Mouse (Mus musculus) G1E (cell line): Measurements from ENCODE around the gene Ywhab.

Source experiments
- CTCF ChIP-seq: IDR thresholded peaks from 2 replicates; pipeline ENCODE4 v1.5.1; 2012; ENCODE audit warnings: low read depth, low read length, inconsistent platforms, mixed read lengths
- GATA1 ChIP-seq: IDR thresholded peaks from 2 replicates; pipeline ENCODE4 v1.6.1; 2012; ENCODE audit warnings: borderline replicate concordance, low read length, inconsistent platforms, mixed read lengths

DNA sequence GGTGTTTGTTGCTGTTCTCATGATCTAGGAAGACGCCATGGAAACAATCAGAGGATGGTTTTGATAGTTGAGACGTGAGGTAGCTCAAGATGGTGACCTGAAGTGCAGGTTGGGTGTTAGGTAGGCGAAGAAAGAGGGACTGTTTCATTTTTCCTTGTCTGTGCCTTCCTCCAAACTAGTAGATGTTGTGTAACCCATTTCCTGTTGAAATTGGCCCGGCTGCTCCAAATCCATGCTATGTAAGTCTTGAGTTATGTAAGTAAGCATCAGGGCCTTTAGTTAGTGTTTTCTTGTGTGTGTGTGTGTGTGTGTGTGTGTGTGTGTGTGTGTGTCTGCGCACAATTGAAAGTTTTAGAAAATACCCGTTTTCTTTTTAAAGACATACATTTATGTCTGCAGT is 14.5 kb downstream of the Ywhab start:
- no peak for TF ChIP-seq CTCF
- TF ChIP-seq GATA1 = no peak
